Mouse (Mus musculus) testis, postnatal 14 days (tissue): ENCODE measurements around the gene Gm3411.
"Not testable (repeated sequence)": the region's sequence is repeated elsewhere in the genome, so short reads cannot be mapped to it uniquely, and the experiment has no call there.

Experiments
- DNase-seq: peaks from one replicate; pipeline ENCODE4 v3.0.0; 2021; ENCODE audit warnings: low spot score

Gm3411 gene

DNA sequence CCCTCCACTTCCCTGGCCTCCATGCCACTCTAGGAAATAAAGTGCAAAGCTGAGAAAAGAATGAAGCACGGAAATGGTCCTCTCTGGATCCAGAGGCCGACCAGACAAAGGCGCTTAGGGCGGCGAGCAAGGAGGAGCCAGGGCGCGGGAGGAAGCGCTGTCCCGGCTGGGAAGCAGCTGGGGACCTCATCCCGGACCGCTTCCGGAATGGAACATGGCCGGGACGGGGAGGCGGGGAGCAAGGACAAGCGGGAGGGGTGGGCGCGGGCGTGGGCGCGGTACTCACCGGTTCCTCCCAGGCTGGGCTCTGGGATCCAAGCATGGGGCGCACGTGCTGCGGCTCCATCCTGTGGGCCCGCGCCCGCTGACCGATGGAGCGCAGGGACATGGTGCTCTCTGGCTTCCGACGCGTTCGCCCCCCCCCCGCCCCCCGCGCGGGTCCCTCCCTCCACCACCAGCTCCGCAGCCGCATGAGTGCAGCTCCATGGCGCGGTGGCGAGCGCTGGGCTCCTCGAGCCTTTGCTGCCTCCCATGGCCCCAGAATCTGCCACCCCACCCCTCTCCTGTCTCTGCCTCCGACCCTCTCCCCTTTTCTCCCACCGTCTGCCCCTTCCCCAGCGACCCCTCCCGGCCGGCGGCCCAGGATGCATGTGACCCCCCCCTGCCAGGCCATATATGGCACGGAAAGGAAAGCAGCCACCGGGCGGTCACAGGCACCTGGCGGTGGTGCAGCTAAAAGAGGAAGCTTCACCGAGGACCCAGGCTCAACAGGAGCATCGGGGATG lies at the start of gene Gm3411:
TSS of gene Gm3411 (minus strand) at position 320 of the 785 bp plus-strand sequence.
- peak; percentile 9 for DNase-seq

DNA sequence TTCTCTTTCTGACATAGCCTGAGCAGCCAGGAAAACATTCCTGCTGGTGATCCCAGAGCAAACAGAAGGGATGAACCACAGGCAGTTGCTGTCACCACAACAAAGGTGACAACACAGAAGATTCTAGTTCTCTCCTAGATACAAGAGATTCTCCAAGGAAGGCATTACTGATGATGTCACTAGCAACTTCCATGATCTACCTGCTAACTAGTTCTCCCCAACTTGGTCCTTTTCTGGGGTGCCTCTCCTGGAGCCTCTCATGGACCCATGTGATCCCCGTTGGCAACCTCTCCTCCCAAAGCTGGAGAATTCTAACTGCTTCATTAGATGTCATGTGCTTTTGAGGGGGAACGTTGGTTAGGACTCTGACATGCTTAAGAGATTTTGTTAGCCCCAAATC lies 17.7 kb upstream of the Gm3411 start, which contains the start of gene Gm21103:
TSS of gene Gm21103 (minus strand) at position 101 of the 400 bp plus-strand sequence.
- not testable (repeated sequence) for DNase-seq

DNA sequence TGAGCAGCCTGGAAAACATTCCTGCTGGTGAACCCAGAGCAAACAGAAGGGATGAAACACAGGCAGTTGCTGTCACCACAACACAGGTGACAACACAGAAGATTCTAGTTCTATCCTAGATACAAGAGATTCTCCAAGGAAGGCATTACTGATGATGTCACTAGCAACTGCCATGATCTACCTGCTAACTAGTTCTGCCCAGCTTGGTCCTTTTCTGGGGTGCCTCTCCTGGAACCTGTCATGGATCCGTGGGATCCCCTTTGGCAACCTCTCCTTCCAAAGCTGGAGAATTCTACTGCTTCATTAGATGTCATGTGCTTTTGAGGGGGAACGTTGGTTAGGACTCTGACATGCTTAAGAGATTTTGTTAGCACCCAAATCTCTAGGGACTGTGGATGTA lies 67.9 kb downstream of the Gm3411 start, which contains the start of gene Gm21560:
TSS of gene Gm21560 (minus strand) at position 101 of the 400 bp plus-strand sequence.
- not testable (repeated sequence) for DNase-seq
